Mouse (Mus musculus): ENCODE measurements around the gene AC170998.1.

GRCm38 (mm10) chr17:28743145-28743866 lies 17.4 kb downstream of the AC170998.1 start:
- no peak for TF ChIP-seq FLI1 (IDR thresholded peaks at IDR 0.05; ENCODE audit: low read length)
- TF ChIP-seq GATA1 (IDR thresholded peaks at IDR 0.05; ENCODE audit: borderline replicate concordance, low read length): no peak
